Mouse (Mus musculus) megakaryocyte, embryonic 14.5 days (primary cell): Measurements from ENCODE around the gene Bysl.

Experiments used
- FLI1 ChIP-seq: IDR thresholded peaks from 2 replicates; pipeline ENCODE4 v1.6.1; 2012; ENCODE audit warnings: low read length, inconsistent platforms, mixed read lengths
- GATA1 ChIP-seq: IDR thresholded peaks from 3 replicates; pipeline ENCODE4 v1.6.1; 2012; ENCODE audit warnings: mixed read lengths, low read length, inconsistent platforms, borderline replicate concordance

DNA sequence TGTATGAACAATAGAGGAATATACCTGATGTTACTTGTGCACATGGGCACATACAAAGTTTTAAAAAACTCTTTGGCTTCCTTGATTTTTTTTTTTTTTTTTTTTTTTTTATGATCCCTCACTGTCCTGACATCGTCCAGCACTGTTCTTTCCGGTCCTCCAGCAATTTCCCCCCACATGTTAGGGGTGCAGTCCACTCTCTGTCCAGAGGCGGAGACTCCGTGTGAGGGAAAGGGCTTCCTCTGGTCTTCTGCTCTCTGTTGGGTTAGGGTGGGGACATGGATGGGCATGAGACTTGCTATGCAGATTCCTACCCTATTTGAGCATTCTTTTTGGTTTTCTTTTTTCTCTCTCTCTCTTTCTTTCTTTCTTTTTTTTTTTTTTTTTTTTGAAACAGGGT is 46.6 kb upstream of the Bysl start:
- TF ChIP-seq FLI1: no peak
- no peak for TF ChIP-seq GATA1
